Mouse (Mus musculus) intestine, embryonic 14.5 days (tissue): ENCODE data around the gene Hykk. TPM values are rescaled to one million over a fixed set of nuclear protein-coding genes. Genes with fewer than 3 reads are reported as not detected.

Experiments used
- ATAC-seq: fragments of 200-750 bp; cut with Nextera tagmentation; replicated peaks from 2 replicates; pipeline ENCODE4 v1.8.0; 2017; ENCODE audit warnings: low read depth, moderate number of reproducible peaks, moderate TSS enrichment, moderate library complexity; ENCODE audit not compliant: low FRiP score, low TSS enrichment
- DNase-seq: peaks from one replicate; pipeline ENCODE4 v3.0.0-alpha.2; 2018; ENCODE audit warnings: low spot score
- H3K27ac ChIP-seq: fragments of 300-500 bp; sonication (generic); 2 replicates; pipeline ENCODE4 v1.5.1; 2014; ENCODE audit warnings: low read depth, mild to moderate bottlenecking, control low read depth
- H3K27me3 ChIP-seq: fragments of 300-500 bp; sonication (generic); replicated peaks from 2 replicates; pipeline ENCODE4 v1.6.1; 2014; ENCODE audit warnings: low read length, control low read depth; ENCODE audit not compliant: control insufficient read depth, insufficient read depth
- H3K36me3 ChIP-seq: fragments of 300-500 bp; sonication (generic); 2 replicates; pipeline ENCODE4 v1.6.1; 2014; ENCODE audit warnings: low read length, control low read depth; ENCODE audit not compliant: control insufficient read depth, insufficient read depth
- H3K4me1 ChIP-seq: fragments of 300-500 bp; sonication (generic); replicated peaks from 2 replicates; pipeline ENCODE4 v1.6.1; 2014; ENCODE audit warnings: low read length, control low read depth, mixed read lengths; ENCODE audit not compliant: control insufficient read depth, insufficient read depth
- H3K4me2 ChIP-seq: fragments of 300-500 bp; sonication (generic); 2 replicates; pipeline ENCODE4 v1.6.1; 2014; ENCODE audit warnings: low read length
- H3K4me3 ChIP-seq: fragments of 300-500 bp; sonication (generic); 2 replicates; pipeline ENCODE4 v1.5.1; 2014; ENCODE audit warnings: low read depth, low read length, control low read depth, mixed read lengths
- H3K9ac ChIP-seq: fragments of 300-500 bp; sonication (generic); 2 replicates; pipeline ENCODE4 v1.6.1; 2014; ENCODE audit warnings: mild to moderate bottlenecking, low read length
- H3K9me3 ChIP-seq: fragments of 300-500 bp; sonication (generic); 2 replicates; pipeline ENCODE4 v1.6.1; 2016; ENCODE audit warnings: low read length, control low read depth; ENCODE audit not compliant: control insufficient read depth
- WGBS: fragments of 180-500 bp; shearing (Covaris S2); extraction: QIAGEN DNeasy Blood & Tissue Kit; methylation state at CpG from one replicate; pipeline ENCODE4 v1.1.7; 2014; 5-methylcytosine and 5-hydroxymethylcytosine counted together
- polyA plus RNA-seq: library from polyadenylated mRNA; unstranded; fragments of >200 nt; fragmentation: Nextera tagmentation; extraction: Ambion mirVana; gene quantifications from 2 replicates; pipeline ENCODE4 v1.2.1, GENCODE M21; 2014

The Hykk gene
- polyA plus RNA-seq, 1 experiment from 2014 or later, result 3.9 TPM

- WGBS, result under 1% methylated on average over 65 of the region's 65 CpGs
- peaks cover 12% of the 10 kb centered on the region for H3K4me1 ChIP-seq
- peak within 1 kb of the TSS; percentile 91 for H3K27ac ChIP-seq
- H3K36me3 ChIP-seq, result peaks cover 37% of the 10 kb centered on the region
- no peaks in the 10 kb centered on the region for H3K27me3 ChIP-seq
- H3K9ac ChIP-seq, result peak within 1 kb of the TSS; percentile 79
- peak; percentile 99 for ATAC-seq
- H3K4me3 ChIP-seq, result peak within 1 kb of the TSS; percentile 83
- H3K9me3 ChIP-seq, result no peaks in the 10 kb centered on the region
- DNase-seq, result peak; percentile 98
- H3K4me2 ChIP-seq, result peak within 1 kb of the TSS; percentile 90
These were observed 33.7 kb downstream of the Hykk start, which contains the start of the genes Psma4 and AY074887 for GRCm38 (mm10) chr9:54950575-54951321. TSS of gene Psma4 (plus strand) at chr9:54950790. TSS of gene AY074887 (minus strand) at chr9:54950998.

GRCm38 (mm10) chr9:54961059-54961458, 44.0 kb downstream of the Hykk start:
- Histone ChIP-seq H3K4me2 (no peak overlapping the region), H3K4me1 (no peaks in the 10 kb centered on the region), H3K27me3 (no peaks in the 10 kb centered on the region), H3K9me3 (no peaks in the 10 kb centered on the region), H3K36me3 (peaks cover 36% of the 10 kb centered on the region), H3K4me3 (no peak overlapping the region), H3K9ac (no peak overlapping the region), H3K27ac (no peak overlapping the region)
- no peak for DNase-seq
- 91% methylated on average over 4 of the region's 4 CpGs for WGBS
- ATAC-seq, result no peak

GRCm38 (mm10) chr9:54963669-54964068, 46.6 kb downstream of the Hykk start:
- H3K9me3 ChIP-seq, result no peaks in the 10 kb centered on the region
- H3K27me3 ChIP-seq, result no peaks in the 10 kb centered on the region
- peaks cover 10% of the 10 kb centered on the region for H3K36me3 ChIP-seq
- no peak for ATAC-seq
- H3K4me3 ChIP-seq, result no peak overlapping the region
- H3K9ac ChIP-seq, result no peak overlapping the region
- no peak for DNase-seq
- no peaks in the 10 kb centered on the region for H3K4me1 ChIP-seq
- H3K4me2 ChIP-seq, result no peak overlapping the region
- no peak overlapping the region for H3K27ac ChIP-seq

- H3K9me3 ChIP-seq, result no peaks in the 10 kb centered on the region
- H3K36me3 ChIP-seq, result no peaks in the 10 kb centered on the region
- H3K4me1 ChIP-seq, result no peaks in the 10 kb centered on the region
- no peak overlapping the region for H3K4me2 ChIP-seq
- no peak for DNase-seq
- 62% methylated on average over 8 of the region's 8 CpGs for WGBS
- no peak overlapping the region for H3K4me3 ChIP-seq
- no peak overlapping the region for H3K27ac ChIP-seq
- no peak for ATAC-seq
- H3K9ac ChIP-seq, result no peak overlapping the region
- no peaks in the 10 kb centered on the region for H3K27me3 ChIP-seq
These were observed 53.0 kb downstream of the Hykk start for GRCm38 (mm10) chr9:54969972-54970637.

GRCm38 (mm10) chr9:54980674-54981073, 63.6 kb downstream of the Hykk start, which contains the start of gene Chrna5:
TSS of gene Chrna5 (plus strand) at chr9:54980880.
- peaks cover 46% of the 10 kb centered on the region for H3K27me3 ChIP-seq
- peak within 1 kb of the TSS; percentile 77 for H3K4me2 ChIP-seq
- DNase-seq, result no peak
- H3K4me3 ChIP-seq, result peak within 1 kb of the TSS; percentile 50
- peaks cover 8% of the 10 kb centered on the region; the same call in 1 of the 2 replicates for H3K4me1 ChIP-seq
- no peaks in the 10 kb centered on the region for H3K9me3 ChIP-seq
- H3K36me3 ChIP-seq, result no peaks in the 10 kb centered on the region
- WGBS, result 62% methylated on average over 8 of the region's 8 CpGs
- peak within 1 kb of the TSS; percentile 29; the same call in 1 of the 2 replicates for H3K9ac ChIP-seq
- H3K27ac ChIP-seq, result no peak within 1 kb of the TSS
- ATAC-seq, result no peak

- Histone ChIP-seq H3K27ac (no peak overlapping the region), H3K27me3 (peaks cover 46% of the 10 kb centered on the region), H3K36me3 (no peaks in the 10 kb centered on the region), H3K4me3 (peak overlapping the region; percentile 50), H3K9ac (peak overlapping the region; percentile 29), H3K9me3 (no peaks in the 10 kb centered on the region), H3K4me1 (peaks cover 8% of the 10 kb centered on the region; the same call in 1 of the 2 replicates), H3K4me2 (peak overlapping the region; percentile 77)
- DNase-seq (peak; percentile 81), ATAC-seq (peak; percentile 90)
- WGBS, result under 1% methylated on average over 82 of the region's 85 CpGs
These were observed 64.5 kb downstream of the Hykk start for GRCm38 (mm10) chr9:54981291-54982191.

- no peak overlapping the region for H3K9ac ChIP-seq
These were observed 65.3 kb downstream of the Hykk start for GRCm38 (mm10) chr9:54982401-54982800.

GRCm38 (mm10) chr9:54990362-54990761, 73.3 kb downstream of the Hykk start:
- H3K27ac ChIP-seq, result no peak overlapping the region
- no peak for ATAC-seq
- H3K9ac ChIP-seq, result no peak overlapping the region
- no peak for DNase-seq
- no peaks in the 10 kb centered on the region for H3K36me3 ChIP-seq
- H3K27me3 ChIP-seq, result no peaks in the 10 kb centered on the region
- H3K9me3 ChIP-seq, result no peaks in the 10 kb centered on the region
- H3K4me2 ChIP-seq, result no peak overlapping the region
- 77% methylated on average over 3 of the region's 3 CpGs for whole genome bisulfite sequencing
- no peak overlapping the region for H3K4me3 ChIP-seq
- no peaks in the 10 kb centered on the region for H3K4me1 ChIP-seq

More at GRCm38 (mm10) chr9:54982401-54982800, 65.3 kb downstream of the Hykk start:
- DNase-seq, result peak; percentile 49
- Histone ChIP-seq H3K4me2 (peak overlapping the region; percentile 77), H3K4me3 (peak overlapping the region; percentile 50; the same call in 1 of the 2 replicates), H3K9me3 (no peaks in the 10 kb centered on the region), H3K4me1 (peaks cover 8% of the 10 kb centered on the region; the same call in 1 of the 2 replicates), H3K36me3 (no peaks in the 10 kb centered on the region), H3K27me3 (peaks cover 43% of the 10 kb centered on the region), H3K27ac (no peak overlapping the region)
- WGBS, result 9% methylated on average over 7 of the region's 7 CpGs
- no peak for ATAC-seq
